Mouse (Mus musculus) G1E (cell line): Measurements from ENCODE around the gene Filip1l. TPM values are rescaled to one million over a fixed set of nuclear protein-coding genes. Genes with fewer than 3 reads are reported as not detected.

Source experiments
- ATAC-seq: 2 replicates; pipeline ENCODE4 v1.8.0; 2016; ENCODE audit warnings: mild to moderate bottlenecking; ENCODE audit not compliant: insufficient number of reproducible peaks, poor library complexity, low FRiP score, severe bottlenecking; ENCODE audit errors: extremely low read depth
- DNase-seq: peaks from one replicate; pipeline ENCODE4 v3.0.0; 2012; ENCODE audit warnings: low spot score
- H3K27me3 ChIP-seq: 2 replicates; pipeline ENCODE4 v1.6.1; 2012; ENCODE audit warnings: mild to moderate bottlenecking, low read length, inconsistent platforms; ENCODE audit not compliant: insufficient read depth
- H3K36me3 ChIP-seq: replicated peaks from 2 replicates; pipeline ENCODE3; 2012; ENCODE audit warnings: mild to moderate bottlenecking, inconsistent platforms
- H3K4me1 ChIP-seq: 2 replicates; pipeline ENCODE4 v1.6.1; 2012; ENCODE audit warnings: low read depth, low read length, inconsistent platforms, mixed read lengths; ENCODE audit not compliant: insufficient read depth
- H3K4me3 ChIP-seq: 2 replicates; pipeline ENCODE4 v1.5.1; 2012; ENCODE audit warnings: low read depth, mild to moderate bottlenecking, inconsistent platforms, low read length, moderate library complexity, mixed read lengths
- H3K9me3 ChIP-seq: replicated peaks from 2 replicates; pipeline ENCODE4 v1.6.1; 2012; ENCODE audit warnings: inconsistent platforms
- CTCF ChIP-seq: IDR thresholded peaks from 2 replicates; pipeline ENCODE4 v1.5.1; 2012; ENCODE audit warnings: low read depth, low read length, inconsistent platforms, mixed read lengths
- GATA1 ChIP-seq: IDR thresholded peaks from 2 replicates; pipeline ENCODE4 v1.6.1; 2012; ENCODE audit warnings: borderline replicate concordance, low read length, inconsistent platforms, mixed read lengths
- GATA2 ChIP-seq: IDR thresholded peaks from 2 replicates; pipeline ENCODE4 v1.6.1; 2012; ENCODE audit warnings: low read depth, low read length, inconsistent platforms, borderline replicate concordance
- POLR2AphosphoS5 ChIP-seq: IDR thresholded peaks from 2 replicates; pipeline ENCODE4 v1.6.1; 2012; ENCODE audit warnings: low read depth, low read length, inconsistent platforms; ENCODE audit not compliant: insufficient replicate concordance
- TAL1 ChIP-seq: conservative IDR thresholded peaks from 2 replicates; pipeline ENCODE4 v1.6.1; 2012; ENCODE audit warnings: low read depth, low read length, inconsistent platforms, mixed read lengths
- polyA plus RNA-seq: library from polyadenylated mRNA; stranded (reverse); fragments of >175 nt; gene quantifications from 2 replicates; pipeline ENCODE4 v1.2.3, GENCODE M21; 2012
- total RNA-seq, 2 experiments: library from RNA; stranded (forward) in 1 of 2; stranded (reverse) in 1 of 2; fragments of 200-1000 nt in 1 of 2; fragments of >200 nt in 1 of 2; fragmentation: Nextera tagmentation in 1 of 2; gene quantifications; 2 replicates each; pipeline ENCODE4 v1.2.3; 2014 to 2017

Filip1l gene
- total and polyA plus RNA-seq, 3 experiments = 0.01 to 0.22 TPM; not detected in 1

DNA sequence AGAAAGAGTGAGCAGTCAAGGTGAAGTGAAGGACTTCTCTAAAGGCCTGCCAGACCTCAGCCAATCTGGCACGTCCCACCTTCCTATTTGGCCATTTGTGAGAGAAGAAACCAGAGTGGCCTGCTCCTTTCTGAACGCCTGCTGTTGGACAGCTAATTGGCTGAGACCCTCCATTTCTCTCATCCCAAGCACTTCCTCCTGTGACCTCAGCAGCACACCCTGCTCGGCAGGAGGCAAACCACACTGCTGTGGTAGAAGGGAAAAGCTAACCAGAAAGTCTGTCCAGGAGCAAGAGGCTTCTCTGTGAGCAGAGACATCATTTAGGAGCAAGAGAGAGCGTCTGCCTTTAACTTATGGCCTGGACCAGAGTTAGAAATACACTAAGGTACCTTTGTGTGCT, 35.8 kb upstream of the Filip1l start:
- ATAC-seq = no peak
- no peaks in the 10 kb centered on the region for H3K9me3 ChIP-seq
- no peaks in the 10 kb centered on the region for H3K27me3 ChIP-seq
- H3K4me1 ChIP-seq = no peaks in the 10 kb centered on the region
- no peak for DNase-seq
- no peak overlapping the region for H3K4me3 ChIP-seq
- TF ChIP-seq GATA1 (no peak), GATA2 (no peak), POLR2AphosphoS5 (no peak), TAL1 (no peak), CTCF (no peak)
- peaks cover 34% of the 10 kb centered on the region for H3K36me3 ChIP-seq

DNA sequence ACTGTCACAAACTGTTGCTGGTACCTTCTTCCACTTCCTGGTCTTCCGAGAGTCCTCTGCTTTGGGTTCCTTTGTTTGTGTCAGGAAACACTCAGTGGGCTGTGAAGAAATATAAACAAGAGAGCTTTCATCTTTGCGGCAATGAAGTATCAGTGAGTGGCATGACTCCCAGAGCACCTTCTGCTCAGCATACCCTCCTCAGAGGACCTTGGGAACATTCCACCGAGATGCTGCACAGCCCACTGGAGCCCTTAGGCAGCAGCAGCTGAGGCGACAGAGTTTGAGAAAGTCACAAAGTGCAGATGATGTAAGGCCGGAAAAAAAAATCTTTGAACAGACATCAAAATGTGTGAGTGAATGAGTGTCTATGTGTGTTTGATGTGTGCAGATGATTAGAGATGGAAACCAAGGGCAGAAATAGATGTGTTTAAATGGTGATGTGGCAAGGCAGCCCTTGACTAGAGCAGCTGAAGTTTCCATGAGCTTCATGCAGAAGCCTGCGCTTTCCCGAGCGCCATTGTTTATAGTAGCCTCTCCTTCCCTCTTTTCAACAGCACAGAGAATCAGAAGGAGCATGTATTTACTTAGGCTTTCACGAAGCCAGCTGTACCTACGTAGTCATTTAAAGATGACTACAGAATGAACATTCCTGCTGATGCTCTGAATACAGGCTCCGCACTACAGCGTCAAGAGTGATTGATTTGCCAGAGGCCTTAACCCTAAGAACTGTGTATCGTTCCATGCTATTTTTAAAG, 34.8 kb upstream of the Filip1l start:
- no peak overlapping the region for H3K4me3 ChIP-seq
- DNase-seq (no peak), ATAC-seq (no peak)
- TF ChIP-seq TAL1 = no peak
- no peak for TF ChIP-seq POLR2AphosphoS5
- TF ChIP-seq CTCF = no peak
- no peak for TF ChIP-seq GATA2
- no peak for TF ChIP-seq GATA1
- H3K9me3 ChIP-seq = no peaks in the 10 kb centered on the region
- no peaks in the 10 kb centered on the region for H3K4me1 ChIP-seq
- peaks cover 39% of the 10 kb centered on the region for H3K36me3 ChIP-seq
- no peaks in the 10 kb centered on the region for H3K27me3 ChIP-seq

DNA sequence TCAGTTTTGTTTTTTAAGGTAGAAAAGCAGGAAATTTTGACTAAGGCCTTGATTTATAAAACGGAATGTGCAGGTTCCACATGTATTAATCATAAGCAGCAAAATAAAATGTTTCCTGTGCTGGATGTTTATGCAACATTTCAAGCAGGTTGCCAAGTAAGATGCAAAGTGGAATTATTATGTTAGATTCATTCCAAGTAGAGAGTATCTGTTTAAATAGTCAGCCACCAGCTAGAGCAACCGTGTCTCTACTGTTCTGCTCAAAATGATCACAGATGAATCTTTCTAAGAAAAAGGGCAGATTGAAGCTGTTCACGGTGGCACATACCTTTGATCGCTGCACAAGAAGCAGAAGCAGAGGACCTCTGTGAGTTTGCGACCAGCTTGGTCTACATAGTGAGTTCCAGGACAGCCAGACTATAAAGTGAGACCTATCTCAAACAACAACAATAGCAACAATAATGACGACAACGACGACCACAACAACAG, 34.2 kb upstream of the Filip1l start:
- H3K27me3 ChIP-seq = no peaks in the 10 kb centered on the region
- no peak overlapping the region for H3K4me3 ChIP-seq
- no peak for ATAC-seq
- no peaks in the 10 kb centered on the region for H3K4me1 ChIP-seq
- DNase-seq = no peak
- TF ChIP-seq GATA1 (no peak), GATA2 (no peak), CTCF (no peak), POLR2AphosphoS5 (no peak), TAL1 (no peak)
- no peaks in the 10 kb centered on the region for H3K9me3 ChIP-seq
- peaks cover 35% of the 10 kb centered on the region for H3K36me3 ChIP-seq

DNA sequence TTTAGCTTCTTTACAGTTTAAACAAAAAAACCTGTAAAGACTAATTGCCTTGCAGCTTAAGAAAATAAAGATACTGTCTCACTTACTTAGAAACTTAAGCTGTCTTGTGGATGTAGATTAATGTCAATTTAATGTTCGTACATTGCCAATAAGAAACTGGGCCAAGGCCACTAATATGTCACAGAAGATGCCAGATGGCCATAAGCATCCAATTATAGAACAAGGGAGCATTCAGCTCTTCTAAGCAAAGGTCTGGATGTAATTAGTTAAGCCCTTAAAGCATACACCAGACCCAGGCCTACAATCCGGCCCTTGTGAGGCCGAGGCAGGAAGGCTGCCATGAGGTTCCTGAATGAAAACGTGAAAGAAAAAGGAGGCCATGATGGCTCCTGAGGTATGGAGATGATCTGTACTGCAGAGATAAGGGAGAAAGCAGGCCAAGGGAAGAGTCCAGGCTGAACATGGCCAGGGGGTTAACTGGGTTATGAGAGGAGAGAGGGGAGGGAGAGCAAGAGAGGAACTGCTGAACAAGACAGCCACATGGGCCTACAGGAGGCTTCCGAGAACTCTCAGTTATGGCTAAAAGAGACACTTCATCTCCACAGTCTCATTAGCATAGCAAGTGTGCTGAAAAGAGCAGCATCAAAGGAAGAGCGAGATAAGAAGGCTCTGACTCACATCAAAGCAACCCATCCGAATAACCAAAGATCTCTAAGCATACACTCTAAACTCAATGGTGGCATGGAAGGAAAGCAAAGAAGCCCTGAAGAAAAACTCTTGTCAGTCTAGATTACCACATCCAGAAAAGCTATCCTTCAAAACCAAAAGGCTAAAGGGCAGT, 33.4 kb upstream of the Filip1l start:
- ATAC-seq (no peak), DNase-seq (no peak)
- TF ChIP-seq GATA2 (no peak), POLR2AphosphoS5 (no peak), CTCF (no peak), TAL1 (no peak), GATA1 (no peak)
- no peaks in the 10 kb centered on the region for H3K9me3 ChIP-seq
- no peaks in the 10 kb centered on the region for H3K4me1 ChIP-seq
- H3K27me3 ChIP-seq = no peaks in the 10 kb centered on the region
- peaks cover 30% of the 10 kb centered on the region for H3K36me3 ChIP-seq
- no peak overlapping the region for H3K4me3 ChIP-seq

DNA sequence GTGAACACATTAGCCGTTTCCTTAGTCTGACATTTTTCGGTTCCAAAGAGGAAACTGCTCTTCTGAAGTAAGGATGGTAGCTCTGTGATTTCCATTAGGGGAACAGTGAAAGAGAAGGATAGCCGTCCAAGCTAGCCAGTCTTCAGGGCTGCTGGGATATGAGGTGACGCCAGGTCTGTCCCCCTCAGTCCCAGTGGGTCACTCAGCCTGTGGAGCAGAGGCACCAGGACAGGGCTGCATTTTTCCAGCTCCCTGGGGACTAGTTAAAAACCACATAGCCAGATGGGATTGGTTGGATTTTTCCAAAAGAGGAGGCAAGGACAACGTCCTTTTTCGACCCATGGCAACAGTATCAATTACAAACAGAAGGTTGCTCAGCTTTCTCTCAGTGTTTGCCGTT, 25.9 kb upstream of the Filip1l start:
- no peak for TF ChIP-seq GATA2
- TF ChIP-seq TAL1 = no peak
- no peak for TF ChIP-seq POLR2AphosphoS5
- TF ChIP-seq GATA1 = no peak
- no peak for TF ChIP-seq CTCF
- Histone ChIP-seq H3K9me3 (no peaks in the 10 kb centered on the region), H3K4me1 (no peaks in the 10 kb centered on the region), H3K27me3 (no peaks in the 10 kb centered on the region), H3K36me3 (peaks cover 7% of the 10 kb centered on the region), H3K4me3 (no peak overlapping the region)
- ATAC-seq = no peak
- no peak for DNase-seq

DNA sequence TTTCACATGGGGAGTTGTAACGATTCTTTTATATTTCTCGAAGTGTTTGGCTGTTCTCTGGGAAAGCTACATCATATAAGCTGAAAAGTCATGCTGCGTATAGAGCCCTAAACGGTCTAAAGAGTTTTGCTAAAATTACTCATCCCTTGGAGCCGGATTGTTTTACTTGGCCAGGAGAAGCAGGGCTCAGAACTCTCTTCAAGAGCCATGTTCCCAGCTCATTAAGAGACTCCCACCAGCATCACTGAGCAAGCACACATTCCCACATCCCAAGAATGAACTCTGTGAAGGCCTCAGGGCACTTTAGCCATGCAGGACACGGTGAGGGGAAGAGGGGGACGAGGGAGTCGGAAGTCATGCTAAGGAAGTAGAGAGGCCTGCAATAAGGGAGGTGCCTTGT, 23.9 kb upstream of the Filip1l start:
- Histone ChIP-seq H3K9me3 (no peaks in the 10 kb centered on the region), H3K4me1 (no peaks in the 10 kb centered on the region), H3K27me3 (no peaks in the 10 kb centered on the region), H3K4me3 (no peak overlapping the region), H3K36me3 (no peaks in the 10 kb centered on the region)
- DNase-seq (no peak), ATAC-seq (no peak)
- TF ChIP-seq GATA1 = no peak
- no peak for TF ChIP-seq POLR2AphosphoS5
- TF ChIP-seq CTCF = no peak
- no peak for TF ChIP-seq TAL1
- no peak for TF ChIP-seq GATA2
